Mouse (Mus musculus): ENCODE measurements around the gene Gm7980. TPM values are rescaled to one million over a fixed set of nuclear protein-coding genes. Genes with fewer than 3 reads are reported as not detected.

Gene Gm7980
- polyA plus RNA-seq (2017; shearing (Covaris generic)) = not detected

DNA sequence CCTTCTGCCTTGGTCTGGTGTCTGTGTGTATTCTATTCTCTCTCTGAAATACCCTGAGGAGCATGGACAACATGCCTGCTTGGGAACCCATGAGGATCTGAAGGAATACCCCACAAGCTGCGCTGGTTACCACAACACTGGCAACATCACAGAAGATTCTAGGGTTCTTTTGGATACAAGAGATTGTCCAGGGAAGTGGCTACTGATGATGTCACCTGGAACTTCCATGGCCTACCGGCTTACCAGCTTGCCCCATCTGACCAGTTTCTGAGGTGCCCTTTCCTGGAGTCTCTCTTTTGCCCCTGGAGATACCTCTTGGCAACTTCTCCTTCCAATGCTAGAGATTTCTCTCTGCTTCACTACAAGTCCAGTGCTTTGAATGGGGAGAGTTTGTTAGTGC is at the start of gene Gm7980:
Gene Gm7980, minus strand, starts transcription at position 101 of the 400 bp plus-strand sequence.

DNA sequence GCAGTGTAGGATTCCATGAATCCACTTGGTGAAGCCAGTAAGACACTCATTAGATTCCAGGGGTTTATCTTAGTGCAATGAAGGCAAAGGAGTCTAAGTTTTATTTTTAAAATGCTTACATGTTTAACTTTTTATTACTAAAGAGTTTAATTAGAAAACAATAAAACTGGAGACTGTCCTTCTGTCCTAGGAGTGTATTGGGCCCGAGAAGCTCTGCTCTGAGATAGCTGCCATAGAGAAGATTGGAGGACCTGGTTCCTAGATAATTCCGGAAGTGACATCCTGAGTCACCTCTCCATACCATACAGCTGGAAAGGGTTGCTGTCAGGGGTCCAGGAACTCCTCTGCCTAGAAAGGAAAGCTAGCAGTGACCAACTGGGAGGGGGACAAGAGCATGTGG is 36.6 kb upstream of the Gm7980 start, which contains the start of gene 1700024B05Rik:
Gene 1700024B05Rik, plus strand, starts transcription at position 301 of the 400 bp plus-strand sequence.

DNA sequence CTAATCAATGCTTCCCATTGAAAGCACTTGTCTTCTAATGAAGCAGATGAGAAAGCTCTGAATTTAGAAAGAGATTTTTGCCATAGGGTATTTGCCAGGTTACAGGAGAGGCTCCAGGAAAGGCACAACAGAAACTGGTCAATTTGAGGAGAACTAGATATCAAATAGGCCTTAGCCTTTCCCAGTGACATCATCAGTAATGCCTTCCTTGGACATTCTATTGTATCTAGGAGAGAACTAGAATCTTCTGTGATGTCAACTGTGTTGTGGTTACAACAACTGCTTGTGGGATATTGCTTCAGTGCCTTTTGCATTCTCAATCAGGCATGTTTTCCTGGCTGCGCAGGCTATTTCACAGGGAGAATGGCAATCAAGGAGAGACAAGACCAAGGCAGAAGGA is 17.6 kb upstream of the Gm7980 start, which contains the start of gene 1700049E17Rik1:
Gene 1700049E17Rik1, plus strand, starts transcription at position 301 of the 400 bp plus-strand sequence.

Other genes with a start within 250 kb of the Gm7980 start
- not detected for gene Gm8068, start 205.4 kb downstream of the Gm7980 start, polyA plus RNA-seq (2017; shearing (Covaris generic))
- gene Gm7929, start 156.7 kb downstream of the Gm7980 start, polyA plus RNA-seq (2017; shearing (Covaris generic)) = not detected
- gene Gm47189, start 134.8 kb downstream of the Gm7980 start, polyA plus RNA-seq (2017; shearing (Covaris generic)) = not detected
- gene 1700049E17Rik1, start 17.7 kb upstream of the Gm7980 start, polyA plus RNA-seq (2017; shearing (Covaris generic)) = not detected
- 0.12 TPM for gene 1700024B05Rik, start 36.7 kb upstream of the Gm7980 start, polyA plus RNA-seq (2017; shearing (Covaris generic))
- not detected for gene Gm6401, start 60.6 kb upstream of the Gm7980 start, polyA plus RNA-seq (2017; shearing (Covaris generic))
- not detected for gene Gm3543, start 76.0 kb upstream of the Gm7980 start, polyA plus RNA-seq (2017; shearing (Covaris generic))
- not detected for gene Gm7951, start 210.1 kb upstream of the Gm7980 start, polyA plus RNA-seq (2017; shearing (Covaris generic))

Data from CD4-positive, CD25-positive, alpha-beta regulatory T cell (primary cell).